Mouse (Mus musculus): ENCODE data around the gene Dus1l. TPM values are rescaled to one million over a fixed set of nuclear protein-coding genes. Genes with fewer than 3 reads are reported as not detected.
A peak's percentile ranks its signal among the peaks of the same experiment; 100 is the strongest.
"Not testable (repeated sequence)": the region's sequence is repeated elsewhere in the genome, so short reads cannot be mapped to it uniquely, and the experiment has no call there.

The Dus1l gene
- total and polyA plus RNA-seq, 3 experiments, result 98.7 to 155 (median 120) TPM

- dilution Hi-C loops (cut with MboI; ENCODE audit: extremely low pct_ligation_motif_present, extremely low pct_unique_long_range_greater_than_20kb, low sequenced_read_pairs), result no loop called here
- Histone ChIP-seq H3K27me3 (replicated peaks) (no peaks in the 10 kb centered on the region), H3K36me3 (replicated peaks in 1 of 2; ENCODE audit: control insufficient read depth in 1 of 2, insufficient read depth in 1 of 2, low read length in 1 of 2) (peaks cover 85 to 95% of the 10 kb centered on the region in 2 experiments), H3K9me3 (replicated peaks; ENCODE audit: low read length) (no peaks in the 10 kb centered on the region), H3K9ac (ENCODE audit: insufficient read depth, low read depth) (no peak overlapping the region), H3K27ac (ENCODE audit: insufficient read depth, low read depth) (no peak overlapping the region), H3K4me3 (replicated peaks in 1 of 3; ENCODE audit: low read depth in 2 of 3, low read length in 2 of 3, poor library complexity in 1 of 3) (no peak overlapping the region), H3K4me2 (ENCODE audit: insufficient read depth, low read depth, poor library complexity, severe bottlenecking) (no peak overlapping the region), H3K4me1 (ENCODE audit: control insufficient read depth in 1 of 2, insufficient read depth in 2 of 2) (peaks cover 10 to 32% of the 10 kb centered on the region in 2 experiments), H3K79me2 (replicated peaks; ENCODE audit: control insufficient read depth, extremely low read depth, insufficient read depth, poor library complexity, severe bottlenecking) (peaks cover 17% of the 10 kb centered on the region)
- in situ Hi-C loops (cut with MboI; ENCODE audit: low pct_ligation_motif_present, low pct_unique_long_range_greater_than_20kb, low sequenced_read_pairs), result no loop called here
- no peak for DNase-seq (ENCODE audit: extremely low read depth)
- TF ChIP-seq JUND (conservative IDR thresholded peaks at IDR 0.05; ENCODE audit: low read depth, low read length) (no peak), IRF4 (IDR thresholded peaks at IDR 0.05; ENCODE audit: low read depth, low read length) (no peak), SMC3 (IDR thresholded peaks at IDR 0.05; ENCODE audit: low read depth, low read length) (no peak), ZMIZ1 (IDR thresholded peaks at IDR 0.05; ENCODE audit: low read depth, low read length) (no peak), POLR2A (IDR thresholded peaks at IDR 0.05; ENCODE audit: low read depth, low read length) (peak; percentile 4; the same call in 1 of the 2 replicates), CTCF (conservative IDR thresholded peaks at IDR 0.05 in 1 of 2, IDR thresholded peaks at IDR 0.05 in 1 of 2; ENCODE audit: low read depth in 2 of 2, low read length in 2 of 2) (peak in 1 of 2 experiments; percentile 28; a peak in 2 of 4 replicates), HCFC1 (IDR thresholded peaks at IDR 0.05; ENCODE audit: low read depth, low read length) (no peak), MAFK (IDR thresholded peaks at IDR 0.05; ENCODE audit: insufficient replicate concordance, low read length) (no peak), USF2 (conservative IDR thresholded peaks at IDR 0.05; ENCODE audit: low read depth, low read length) (no peak), MXI1 (IDR thresholded peaks at IDR 0.05; ENCODE audit: low read depth, low read length) (no peak), TCF12 (IDR thresholded peaks at IDR 0.05; ENCODE audit: low read depth, low read length) (no peak)
Observed at GRCm38 (mm10) chr11:120789810-120790209, 6.4 kb downstream of the Dus1l start.

- no peak overlapping the region for H3K4me3 ChIP-seq (replicated peaks in 1 of 3; ENCODE audit: low read depth in 2 of 3, low read length in 2 of 3, poor library complexity in 1 of 3)
- TF ChIP-seq ZKSCAN1 (IDR thresholded peaks at IDR 0.05; ENCODE audit: borderline replicate concordance, low read depth, low read length) (no peak), POLR2A (IDR thresholded peaks at IDR 0.05; ENCODE audit: low read depth, low read length) (0 out of 2 replicates have a peak, but pooled peaks have one; percentile 28)
- in situ Hi-C loops (cut with MboI; ENCODE audit: low pct_ligation_motif_present, low pct_unique_long_range_greater_than_20kb, low sequenced_read_pairs), result no loop called here
- no peaks in the 10 kb centered on the region for H3K27me3 ChIP-seq (replicated peaks)
- peaks cover 14% of the 10 kb centered on the region for H3K79me2 ChIP-seq (replicated peaks; ENCODE audit: control insufficient read depth, extremely low read depth, insufficient read depth, poor library complexity, severe bottlenecking)
- H3K9me3 ChIP-seq (replicated peaks; ENCODE audit: low read length), result no peaks in the 10 kb centered on the region
- peaks cover 7 to 28% of the 10 kb centered on the region in 2 experiments; a peak in 3 of 4 replicates for H3K4me1 ChIP-seq (ENCODE audit: control insufficient read depth in 1 of 2, insufficient read depth in 2 of 2)
- H3K9ac ChIP-seq (ENCODE audit: insufficient read depth, low read depth), result no peak overlapping the region
- no peak for DNase-seq (ENCODE audit: extremely low read depth)
- dilution Hi-C loops (cut with MboI; ENCODE audit: extremely low pct_ligation_motif_present, extremely low pct_unique_long_range_greater_than_20kb, low sequenced_read_pairs), result no loop called here
- no peak overlapping the region for H3K4me2 ChIP-seq (ENCODE audit: insufficient read depth, low read depth, poor library complexity, severe bottlenecking)
- peaks cover 85 to 90% of the 10 kb centered on the region in 2 experiments for H3K36me3 ChIP-seq (replicated peaks in 1 of 2; ENCODE audit: control insufficient read depth in 1 of 2, insufficient read depth in 1 of 2, low read length in 1 of 2)
- no peak overlapping the region for H3K27ac ChIP-seq (ENCODE audit: insufficient read depth, low read depth)
Observed at GRCm38 (mm10) chr11:120789355-120789754, 6.8 kb downstream of the Dus1l start.

GRCm38 (mm10) chr11:120788460-120788859 lies 7.7 kb downstream of the Dus1l start:
- H3K27ac ChIP-seq (ENCODE audit: insufficient read depth, low read depth); H3K27me3 ChIP-seq (replicated peaks); in situ Hi-C loops (cut with MboI; ENCODE audit: low pct_ligation_motif_present, low pct_unique_long_range_greater_than_20kb, low sequenced_read_pairs); dilution Hi-C loops (cut with MboI; ENCODE audit: extremely low pct_ligation_motif_present, extremely low pct_unique_long_range_greater_than_20kb, low sequenced_read_pairs); H3K4me2 ChIP-seq (ENCODE audit: insufficient read depth, low read depth, poor library complexity, severe bottlenecking); H3K4me3 ChIP-seq (replicated peaks in 1 of 3; ENCODE audit: low read depth in 2 of 3, low read length in 2 of 3, poor library complexity in 1 of 3); DNase-seq (ENCODE audit: extremely low read depth); H3K9ac ChIP-seq (ENCODE audit: insufficient read depth, low read depth); H3K9me3 ChIP-seq (replicated peaks; ENCODE audit: low read length): not testable (repeated sequence)
- H3K36me3 ChIP-seq (replicated peaks in 1 of 2; ENCODE audit: control insufficient read depth in 1 of 2, insufficient read depth in 1 of 2, low read length in 1 of 2), result peaks cover 77 to 81% of the 10 kb centered on the region in 2 experiments
- peaks cover 7 to 25% of the 10 kb centered on the region in 2 experiments for H3K4me1 ChIP-seq (ENCODE audit: control insufficient read depth in 1 of 2, insufficient read depth in 2 of 2)
- H3K79me2 ChIP-seq (replicated peaks; ENCODE audit: control insufficient read depth, extremely low read depth, insufficient read depth, poor library complexity, severe bottlenecking), result peaks cover 13% of the 10 kb centered on the region
